Mouse (Mus musculus): Measurements from ENCODE around the gene Ntm.
A peak's percentile ranks its signal among the peaks of the same experiment; 100 is the strongest.

Gene Ntm

GRCm38 (mm10) chr9:29411408-29412180, 551.3 kb downstream of the Ntm start:
- DNase-seq (ENCODE audit: low spot score in 2 of 2), result no peak

- no peak for DNase-seq (ENCODE audit: low spot score in 2 of 2)
Observed at GRCm38 (mm10) chr9:29410728-29411407, 552.1 kb downstream of the Ntm start.

GRCm38 (mm10) chr9:29410284-29410683, 552.7 kb downstream of the Ntm start:
- DNase-seq (ENCODE audit: low spot score in 2 of 2), result no peak

- DNase-seq (ENCODE audit: low spot score in 2 of 2), result peak; percentile 9 to 41
Observed at GRCm38 (mm10) chr9:29409216-29409907, 553.6 kb downstream of the Ntm start.

GRCm38 (mm10) chr9:29407954-29408353, 555.0 kb downstream of the Ntm start:
- DNase-seq (ENCODE audit: low spot score in 2 of 2), result peak in 1 of 2 experiments; percentile 24

- no peak for DNase-seq (ENCODE audit: low spot score in 2 of 2)
Observed at GRCm38 (mm10) chr9:29406973-29407372, 556.0 kb downstream of the Ntm start.

- no peak for DNase-seq (ENCODE audit: low spot score in 2 of 2)
Observed at GRCm38 (mm10) chr9:29406046-29406445, 556.9 kb downstream of the Ntm start.

GRCm38 (mm10) chr9:29400151-29400550, 562.8 kb downstream of the Ntm start:
- DNase-seq (ENCODE audit: low spot score in 2 of 2), result no peak

GRCm38 (mm10) chr9:29396101-29396500, 566.8 kb downstream of the Ntm start:
- no peak for DNase-seq (ENCODE audit: low spot score in 2 of 2)

- no peak for DNase-seq (ENCODE audit: low spot score in 2 of 2)
Observed at GRCm38 (mm10) chr9:29393136-29393535, 569.8 kb downstream of the Ntm start.

GRCm38 (mm10) chr9:29390796-29391517, 572.0 kb downstream of the Ntm start:
- no peak for DNase-seq (ENCODE audit: low spot score in 2 of 2)

- no peak for DNase-seq (ENCODE audit: low spot score in 2 of 2)
Observed at GRCm38 (mm10) chr9:29389224-29389623, 573.7 kb downstream of the Ntm start.

GRCm38 (mm10) chr9:29387136-29387535, 575.8 kb downstream of the Ntm start:
- no peak for DNase-seq (ENCODE audit: low spot score in 2 of 2)

GRCm38 (mm10) chr9:29377172-29378002, 585.6 kb downstream of the Ntm start:
- no peak for DNase-seq (ENCODE audit: low spot score in 2 of 2)

GRCm38 (mm10) chr9:29371341-29371740, 591.6 kb downstream of the Ntm start:
- no peak for DNase-seq (ENCODE audit: low spot score in 2 of 2)

- DNase-seq (ENCODE audit: low spot score in 2 of 2), result no peak
Observed at GRCm38 (mm10) chr9:29369621-29370020, 593.3 kb downstream of the Ntm start.

GRCm38 (mm10) chr9:29368291-29368690, 594.6 kb downstream of the Ntm start:
- no peak for DNase-seq (ENCODE audit: low spot score in 2 of 2)

- DNase-seq (ENCODE audit: low spot score in 2 of 2), result no peak
Observed at GRCm38 (mm10) chr9:29357796-29358195, 605.1 kb downstream of the Ntm start.

GRCm38 (mm10) chr9:29342303-29342702, 620.6 kb downstream of the Ntm start:
- DNase-seq (ENCODE audit: low spot score in 2 of 2), result no peak

- no peak for DNase-seq (ENCODE audit: low spot score in 2 of 2)
Observed at GRCm38 (mm10) chr9:29341292-29341691, 621.6 kb downstream of the Ntm start.

- no peak for DNase-seq (ENCODE audit: low spot score in 2 of 2)
Observed at GRCm38 (mm10) chr9:29335671-29336070, 627.3 kb downstream of the Ntm start.
